Mouse (Mus musculus): ENCODE results near the gene Syt7.

Gene Syt7

GRCm38 (mm10) chr19:10388615-10389313 is at the start of gene Syt7:
Gene Syt7 (plus strand): TSS chr19:10389090.
- peak; percentile 49 to 55 for DNase-seq

DNA sequence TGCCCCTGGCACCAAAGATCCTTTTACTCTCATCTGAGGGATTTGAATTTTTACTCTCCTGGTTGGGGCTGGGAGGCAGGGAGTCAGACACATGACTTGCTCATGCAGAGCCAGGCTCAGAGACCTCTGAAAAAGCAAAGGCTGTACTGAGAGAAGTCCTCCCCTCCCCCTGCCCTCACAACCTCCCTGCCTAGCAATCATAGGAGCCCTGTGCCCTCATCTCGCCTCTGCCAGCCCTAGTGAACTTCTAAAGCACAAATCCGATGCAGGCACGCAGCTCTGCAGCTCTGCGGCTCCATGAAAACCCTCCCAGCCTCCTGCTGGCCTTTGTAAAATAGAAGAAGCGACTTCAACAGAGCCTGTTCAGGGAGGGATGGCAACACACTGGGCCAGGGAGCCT is 49.6 kb upstream of the Syt7 start:
- no peak for DNase-seq

GRCm38 (mm10) chr19:10340661-10341060 is 48.2 kb upstream of the Syt7 start:
- no peak for DNase-seq

DNA sequence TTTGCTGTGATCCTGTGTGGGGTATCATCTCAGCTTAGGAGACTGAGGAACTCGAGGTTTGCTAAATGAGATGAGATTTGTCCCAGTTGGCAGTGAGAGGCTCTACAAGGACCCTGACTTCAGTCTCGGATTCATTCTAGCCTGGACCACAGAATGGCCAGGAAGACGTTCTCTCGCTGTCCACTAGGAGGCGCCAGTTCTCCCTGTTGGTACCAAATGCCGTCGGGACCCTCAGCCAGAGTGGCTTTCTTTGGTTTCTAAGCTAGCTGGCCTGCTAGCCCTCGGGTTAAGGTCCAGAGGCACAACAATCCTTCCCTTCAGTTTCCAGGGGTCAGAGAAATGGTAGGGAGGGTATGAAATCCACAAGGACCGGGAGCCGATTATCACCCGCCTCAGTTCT is 47.7 kb upstream of the Syt7 start:
- peak; percentile 15 to 25 for DNase-seq

- no peak for DNase-seq
Measured at GRCm38 (mm10) chr19:10341817-10342439, 47.0 kb upstream of the Syt7 start.

DNA sequence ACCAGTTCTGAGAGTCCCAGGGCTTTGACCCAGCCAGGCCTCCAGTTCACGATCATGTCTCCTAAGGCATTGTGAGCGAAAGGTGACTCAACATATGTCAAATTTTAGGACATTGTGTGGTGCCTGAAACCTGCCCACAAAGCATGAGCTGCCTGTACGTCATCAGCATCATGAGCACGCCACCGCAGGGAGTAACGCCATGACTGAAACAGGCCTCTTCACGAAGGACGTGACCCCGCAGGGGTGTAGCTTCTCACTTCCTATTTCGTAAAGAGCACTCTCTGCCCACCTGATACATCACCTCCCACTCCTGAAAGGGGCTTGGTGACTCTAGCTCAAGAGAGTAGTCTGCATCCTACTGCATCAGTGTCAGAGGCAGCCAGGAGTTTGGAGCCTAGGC is 45.0 kb upstream of the Syt7 start:
- DNase-seq, result no peak

GRCm38 (mm10) chr19:10345696-10346095 is 43.2 kb upstream of the Syt7 start:
- DNase-seq, result peak in 1 of 2 experiments; percentile 7

- no peak for DNase-seq
Measured at GRCm38 (mm10) chr19:10347628-10348273, 41.1 kb upstream of the Syt7 start.

DNA sequence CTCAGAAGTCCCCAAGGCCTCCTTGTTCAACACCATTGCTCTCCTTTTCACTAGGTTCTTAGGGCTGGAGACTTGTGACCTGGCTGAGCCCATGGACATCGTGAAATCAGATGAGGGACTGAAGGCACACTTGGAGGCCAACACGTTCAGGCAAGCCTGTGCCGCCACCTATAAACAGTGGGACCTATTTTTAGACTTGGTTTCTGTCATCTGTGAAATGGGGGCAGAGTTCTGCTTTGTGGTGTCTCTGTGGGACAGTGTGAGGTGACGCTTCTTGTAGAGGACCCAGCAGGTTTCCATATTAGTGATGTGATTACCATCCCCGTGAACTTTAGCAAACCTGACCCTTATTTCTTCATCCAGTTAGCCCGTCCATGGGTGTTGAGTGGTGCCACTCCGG is 36.7 kb upstream of the Syt7 start:
- no peak for DNase-seq

DNA sequence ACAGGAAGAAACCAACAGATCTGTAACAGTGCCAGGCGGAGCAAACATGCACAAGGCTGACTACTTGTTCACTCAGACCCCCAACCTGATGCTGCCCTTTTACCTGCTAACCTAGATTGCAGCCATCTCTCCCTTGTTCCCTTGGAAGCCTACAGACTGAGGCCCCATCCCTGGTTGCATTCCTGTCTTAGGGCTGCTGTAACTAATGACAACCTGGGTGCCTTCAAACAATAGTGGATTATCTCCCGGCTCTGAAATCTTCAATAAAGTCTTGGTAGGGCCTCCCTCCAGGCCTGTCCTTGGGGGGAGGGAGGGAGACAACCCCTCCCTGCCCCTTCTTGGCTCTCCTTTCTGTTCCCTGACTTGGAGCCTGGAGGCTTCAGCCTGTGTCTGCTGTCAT is 34.1 kb upstream of the Syt7 start:
- DNase-seq, result no peak

DNA sequence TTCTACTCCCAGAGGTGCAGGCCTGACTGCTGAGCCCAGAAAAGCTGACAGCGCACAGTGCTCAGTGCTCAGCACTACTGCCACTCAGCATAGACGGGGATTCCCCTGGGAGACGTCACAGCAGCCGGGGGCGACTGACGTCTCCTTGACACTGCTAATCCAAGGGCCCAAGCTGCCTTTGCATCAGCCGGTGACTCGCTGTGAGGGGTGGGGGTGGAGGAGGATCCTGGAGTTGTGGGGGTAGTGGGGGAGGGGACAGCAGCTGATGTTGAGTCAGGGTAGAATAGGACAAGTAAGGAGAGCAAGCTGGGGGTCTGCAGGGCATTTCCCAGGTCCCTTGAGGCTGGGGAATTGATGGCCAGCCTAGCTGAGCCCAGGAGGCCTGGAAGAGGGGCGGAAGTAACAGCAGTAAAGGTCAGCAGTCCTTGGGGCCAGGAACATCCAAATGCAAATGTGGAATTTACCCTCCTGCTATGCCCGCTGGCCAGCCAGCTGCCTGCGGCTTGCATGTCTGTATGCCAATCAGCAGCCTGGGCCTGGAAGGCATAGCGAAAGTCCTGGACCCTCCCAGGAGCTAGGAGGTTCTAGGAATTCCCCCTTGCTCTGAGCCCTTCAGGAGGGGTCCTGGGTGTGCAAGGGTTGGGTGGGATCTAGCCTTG is 31.9 kb upstream of the Syt7 start:
- DNase-seq, result no peak

DNA sequence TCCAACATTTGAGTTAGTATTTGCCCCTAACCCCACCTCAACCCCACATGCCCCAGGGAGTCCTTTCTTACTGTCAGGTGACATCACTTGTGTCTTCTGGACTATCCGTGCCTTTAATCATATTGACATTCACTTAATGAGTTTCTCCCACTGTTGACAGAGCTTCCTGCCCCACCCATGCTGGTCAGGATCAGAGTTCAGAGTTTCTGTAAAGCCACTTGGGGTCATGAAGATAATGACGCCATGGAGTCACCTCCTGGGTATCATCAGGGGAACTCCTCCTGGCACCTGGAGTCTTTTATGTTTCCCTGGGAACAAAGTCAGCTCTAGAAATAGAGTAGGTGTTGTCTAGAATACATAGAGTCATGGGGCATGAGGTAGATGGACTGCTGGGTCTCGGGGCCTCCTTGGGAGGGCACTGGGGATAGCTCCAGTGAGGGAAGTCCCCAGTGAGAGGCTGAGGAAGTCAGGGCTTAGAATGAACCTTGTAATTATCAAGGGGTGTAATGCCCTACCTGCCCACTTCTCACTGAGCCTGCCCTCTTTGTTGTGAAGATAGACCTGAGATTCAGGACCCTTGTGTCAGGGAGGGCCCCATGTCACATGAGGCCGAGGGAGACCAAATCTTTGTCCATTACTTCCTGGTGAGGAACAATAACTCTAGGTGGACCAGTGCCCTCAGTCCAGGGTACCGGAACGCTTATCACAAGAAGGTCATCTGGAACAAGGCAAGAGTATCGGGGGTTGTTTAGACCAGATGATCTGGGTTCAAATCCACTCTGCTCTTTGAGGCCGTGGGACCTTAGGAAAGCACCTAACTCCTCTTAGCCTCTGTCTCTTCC is 29.6 kb upstream of the Syt7 start:
- DNase-seq, result no peak

DNA sequence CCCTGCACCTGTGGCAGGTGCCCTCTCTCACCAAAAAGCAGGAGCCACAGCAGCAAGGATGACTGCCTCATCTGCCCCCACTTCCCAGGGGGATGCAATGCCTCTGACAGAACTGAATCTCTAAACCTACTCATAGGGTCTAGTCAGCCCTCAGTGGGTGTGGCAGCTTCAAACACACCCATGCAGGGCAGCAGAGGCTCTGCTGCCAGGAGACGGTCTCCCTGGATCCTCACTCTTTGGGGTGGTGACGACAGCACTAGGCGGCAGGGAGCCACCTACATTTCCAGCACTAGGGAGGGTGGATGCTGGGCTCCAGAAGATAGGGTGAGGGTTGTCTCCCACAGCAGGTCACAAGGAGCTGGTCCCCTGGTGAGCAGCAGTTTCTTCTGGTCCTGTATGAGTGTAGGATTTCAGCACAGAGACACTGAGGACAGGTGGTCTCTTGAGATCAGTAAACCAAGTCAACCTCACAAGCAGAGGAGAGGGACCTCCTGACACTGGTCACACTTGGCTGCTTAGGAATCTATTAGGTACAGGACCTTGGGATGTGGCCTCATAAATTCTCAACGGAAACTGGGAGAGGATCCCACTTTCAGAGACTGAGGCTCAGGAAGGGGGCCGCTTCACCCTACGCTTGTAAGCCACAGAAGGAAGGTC is 26.3 kb upstream of the Syt7 start:
- no peak for DNase-seq

DNA sequence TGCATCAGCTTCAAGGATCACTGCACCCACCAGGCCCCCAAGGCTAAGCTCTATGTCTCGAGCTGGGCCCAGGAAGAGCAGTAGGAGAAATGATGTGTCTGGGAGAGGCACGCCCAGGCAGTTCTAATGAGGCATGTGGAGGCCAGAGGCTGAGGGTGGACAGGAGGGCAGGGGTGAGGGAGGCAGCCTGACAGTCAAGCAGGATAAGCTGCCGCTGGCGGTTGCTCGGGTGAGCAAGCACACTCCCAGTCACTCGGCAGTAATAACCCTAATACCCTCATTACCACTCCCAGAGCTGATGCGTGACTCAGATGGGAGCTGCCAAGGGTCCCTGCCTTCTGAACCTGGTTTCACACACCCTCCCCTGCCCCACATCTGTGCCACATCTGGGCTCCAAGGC is 25.0 kb upstream of the Syt7 start:
- no peak for DNase-seq

DNA sequence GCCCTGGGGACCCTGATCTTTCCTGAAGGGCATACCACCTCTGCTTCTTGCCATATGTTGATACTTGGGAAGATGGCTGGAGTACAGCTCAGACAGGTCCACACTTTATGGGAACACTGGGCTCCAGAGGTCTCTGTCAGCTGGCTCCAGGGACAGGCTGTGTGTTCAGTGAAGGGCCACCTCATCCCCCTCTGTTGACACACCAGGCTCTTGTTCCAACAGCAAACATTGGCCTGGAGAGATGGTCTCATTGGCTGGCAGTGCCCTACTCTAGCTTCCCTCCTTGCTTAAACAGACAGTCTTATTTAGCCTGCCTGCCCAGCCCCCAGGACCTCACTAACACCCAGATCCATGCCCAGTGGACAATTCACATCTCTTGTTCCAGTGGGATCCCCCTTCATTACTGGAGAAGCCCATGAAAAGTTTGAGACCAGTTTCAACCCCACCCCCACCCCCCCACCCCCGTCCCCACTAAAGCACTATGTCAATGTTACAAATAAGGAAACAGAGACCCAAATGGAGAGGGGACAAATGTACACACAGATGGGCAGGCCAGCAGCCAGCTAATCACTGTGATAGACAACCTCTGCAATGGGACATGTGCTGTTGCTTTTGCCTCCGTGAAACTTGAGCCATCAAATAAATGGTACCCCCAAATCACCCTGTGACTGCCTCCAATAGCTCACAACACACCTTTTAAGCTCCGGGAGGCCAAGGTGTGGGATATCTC is 22.6 kb upstream of the Syt7 start:
- DNase-seq, result no peak

DNA sequence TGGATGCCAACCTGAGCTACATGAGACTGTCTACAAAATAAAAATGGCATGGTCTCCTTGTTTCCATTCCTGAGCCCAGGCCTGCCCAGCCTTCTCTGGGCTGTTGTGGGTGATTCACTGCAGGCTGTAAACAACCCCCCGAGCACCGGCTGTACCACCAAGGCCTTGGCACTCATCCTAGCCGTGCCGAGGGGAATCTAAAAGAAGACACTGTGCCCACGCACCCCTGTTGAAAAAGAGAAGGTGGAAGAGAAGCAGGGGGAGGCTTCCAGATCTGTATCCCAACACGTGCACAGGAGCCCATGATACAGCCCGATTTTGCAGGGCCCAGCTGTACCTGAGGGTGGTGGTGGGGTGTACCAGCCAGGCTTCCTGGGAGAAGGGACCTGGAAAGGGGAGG is 21.1 kb upstream of the Syt7 start:
- no peak for DNase-seq

DNA sequence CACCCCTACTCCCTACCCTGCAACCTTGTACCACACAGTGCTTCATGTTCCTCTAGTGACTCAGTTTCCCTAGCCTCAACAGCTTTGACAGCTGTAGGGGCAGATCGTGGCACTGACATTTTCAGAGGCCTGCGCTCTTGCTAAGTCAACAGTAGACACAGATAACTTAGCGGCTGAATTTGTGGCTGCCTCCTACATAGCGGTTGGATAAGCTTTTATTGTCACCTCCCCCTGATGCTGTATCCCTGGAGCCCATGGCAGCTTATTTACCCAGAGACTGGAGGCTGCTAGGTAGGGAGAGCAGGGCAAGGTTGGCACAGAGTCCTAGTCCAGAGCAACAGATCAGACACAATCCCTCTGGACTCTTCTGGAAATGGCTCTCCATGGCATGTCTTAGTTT is 19.0 kb upstream of the Syt7 start:
- no peak for DNase-seq

DNA sequence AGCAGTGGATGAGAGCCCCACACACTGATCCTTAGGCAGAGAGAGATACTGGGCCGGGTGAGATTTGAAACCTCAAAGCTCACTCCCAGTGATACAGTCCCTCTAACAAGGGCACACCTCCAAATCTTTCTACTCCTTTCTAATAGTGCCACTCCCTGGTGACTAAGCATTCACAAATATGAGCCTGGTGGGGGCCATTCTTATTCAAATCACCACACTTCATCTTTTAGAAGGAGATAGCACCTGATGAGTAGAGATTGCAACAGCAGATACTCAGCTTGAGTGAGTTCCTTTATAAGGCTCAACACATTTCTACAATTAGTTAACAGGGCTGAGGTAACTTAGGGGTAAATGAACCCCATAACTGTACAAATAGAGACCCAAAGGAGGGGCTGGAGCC is 15.7 kb upstream of the Syt7 start:
- DNase-seq, result no peak

GRCm38 (mm10) chr19:10375260-10375659 is 13.6 kb upstream of the Syt7 start:
- no peak for DNase-seq

- DNase-seq, result no peak
Measured at GRCm38 (mm10) chr19:10379978-10380377, 8.9 kb upstream of the Syt7 start.

DNA sequence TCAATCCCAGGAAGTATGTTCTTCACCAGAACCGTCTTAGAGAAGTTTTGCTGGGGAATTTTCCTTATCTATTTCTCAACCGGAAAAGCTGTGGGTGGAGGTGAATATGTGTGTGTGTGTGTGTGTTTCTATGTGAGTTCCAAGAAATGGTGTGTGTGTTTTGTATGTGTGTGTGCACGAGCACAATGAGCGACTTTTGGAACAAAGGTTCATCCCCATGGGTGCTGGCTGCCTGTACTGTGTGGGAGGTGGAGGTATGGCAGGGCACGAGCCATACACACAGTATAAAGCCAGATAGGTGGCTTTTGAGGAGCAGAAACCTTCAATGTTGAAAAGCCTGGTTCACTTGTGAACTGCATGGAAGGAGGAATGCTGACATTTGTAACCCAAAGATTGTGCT is 1.2 kb upstream of the Syt7 start:
- no peak for DNase-seq
